Mouse (Mus musculus) frontal cortex, postnatal 36 days (tissue): ENCODE measurements around the gene Endov.

Source experiments
- DNase-seq, 2 experiments: peaks; one replicate each; pipeline ENCODE4 v3.0.0; 2022; ENCODE audit warnings: low spot score in 2 of 2

Gene Endov

DNA sequence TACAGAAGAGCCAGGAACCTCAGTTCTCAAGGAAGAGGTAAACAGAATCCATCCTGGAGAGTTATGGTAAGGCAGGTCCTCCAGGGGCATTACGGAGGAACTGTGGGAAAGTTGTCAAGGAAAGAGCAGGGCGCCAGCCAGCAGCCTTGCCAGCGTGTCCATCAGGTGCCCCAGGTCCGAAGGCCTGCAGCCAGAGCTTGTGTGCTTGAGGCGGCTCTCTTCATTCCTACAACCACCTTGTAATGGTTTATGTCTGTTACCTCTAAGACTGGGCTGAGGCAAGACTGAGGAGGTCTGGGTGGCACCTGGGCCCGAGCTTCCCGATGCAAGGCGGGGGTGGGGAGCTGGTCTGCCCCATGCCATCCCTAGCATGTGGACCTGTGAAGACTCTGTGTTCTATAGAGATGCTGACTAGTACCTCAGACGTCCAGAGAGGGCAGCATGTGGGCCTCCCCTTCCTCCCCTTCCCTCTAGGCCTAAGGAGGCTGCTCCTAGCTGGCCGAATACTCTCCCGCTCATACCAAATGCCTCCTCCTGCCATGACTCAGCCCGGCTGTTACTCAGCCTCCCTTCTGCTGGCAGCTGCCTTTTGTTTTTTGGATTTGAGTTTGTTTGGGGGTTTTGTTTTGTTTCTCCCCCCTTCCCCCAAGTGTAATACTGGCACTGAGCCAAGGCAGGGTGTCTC lies 25.7 kb downstream of the Endov start:
- DNase-seq = no peak

DNA sequence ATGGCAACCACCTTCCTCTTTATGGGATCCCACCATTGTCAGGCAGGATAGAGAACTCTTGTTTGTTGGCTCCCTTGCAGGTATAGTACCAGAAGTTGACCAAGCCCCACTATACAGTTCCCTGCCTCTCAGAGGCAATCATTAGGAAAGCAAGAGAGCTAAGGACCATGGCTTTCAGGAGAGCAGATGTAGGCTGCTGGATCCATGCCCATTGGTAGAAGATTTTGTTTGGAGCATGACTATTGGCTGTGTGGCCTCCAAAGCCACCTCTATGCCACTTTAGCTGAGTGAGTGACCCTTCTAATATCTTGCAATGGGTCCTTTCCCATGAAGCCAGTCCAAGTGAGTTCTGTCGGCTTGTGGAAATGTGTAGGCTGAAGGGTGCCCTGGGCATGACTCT lies 28.2 kb downstream of the Endov start:
- DNase-seq = no peak

DNA sequence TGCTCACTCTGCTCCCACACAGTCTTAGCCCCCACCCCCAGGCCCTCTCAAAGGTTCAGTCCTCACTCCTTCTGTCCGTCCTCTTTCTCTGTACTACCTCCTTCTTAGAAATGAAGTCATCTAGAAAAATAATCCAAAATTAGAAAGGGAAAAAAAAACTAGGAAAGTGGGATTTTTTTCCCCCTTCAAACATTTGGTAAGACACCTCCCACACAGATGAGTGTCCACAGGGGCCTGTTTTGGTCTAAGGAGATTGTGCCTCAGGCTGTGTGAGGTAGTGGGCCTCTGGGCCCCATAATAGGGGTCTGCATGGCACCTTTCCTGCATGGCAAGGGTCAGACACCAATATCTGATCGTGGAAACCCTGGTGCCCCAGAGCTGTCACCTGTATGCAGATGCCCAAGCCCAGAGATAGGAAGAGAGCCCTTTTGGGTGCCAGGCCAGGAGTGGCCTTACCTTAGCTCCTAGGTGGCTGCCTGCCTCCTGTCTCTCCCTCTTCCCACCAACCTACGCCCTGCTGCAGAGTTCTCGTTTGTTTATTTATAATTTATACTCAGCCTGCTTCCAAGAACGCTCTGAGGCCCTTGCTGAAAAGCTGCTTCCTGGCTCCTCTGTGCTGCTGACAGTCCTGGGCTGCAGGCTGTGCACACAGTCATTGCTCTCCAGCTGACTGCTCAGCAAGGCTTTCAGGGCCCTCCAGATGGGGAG lies 29.0 kb downstream of the Endov start:
- peak in 1 of 2 experiments; percentile 58 for DNase-seq

DNA sequence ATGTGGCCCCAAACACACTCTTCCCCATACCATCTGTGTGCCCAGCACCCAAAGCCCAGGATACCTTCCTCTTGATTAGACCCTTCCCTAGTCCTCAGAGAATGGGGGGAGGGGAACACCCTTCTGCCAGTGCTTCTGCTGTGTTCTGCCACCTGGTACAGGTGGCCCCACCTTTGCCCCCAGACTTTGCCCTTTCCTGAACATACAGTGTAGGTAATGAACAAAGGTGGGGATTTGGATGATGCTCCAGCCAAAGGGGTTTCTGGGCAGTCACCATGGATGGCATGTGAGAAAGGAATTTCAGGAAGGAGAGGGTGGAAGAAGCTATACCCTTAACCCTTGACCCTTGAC lies 29.5 kb downstream of the Endov start:
- no peak for DNase-seq

DNA sequence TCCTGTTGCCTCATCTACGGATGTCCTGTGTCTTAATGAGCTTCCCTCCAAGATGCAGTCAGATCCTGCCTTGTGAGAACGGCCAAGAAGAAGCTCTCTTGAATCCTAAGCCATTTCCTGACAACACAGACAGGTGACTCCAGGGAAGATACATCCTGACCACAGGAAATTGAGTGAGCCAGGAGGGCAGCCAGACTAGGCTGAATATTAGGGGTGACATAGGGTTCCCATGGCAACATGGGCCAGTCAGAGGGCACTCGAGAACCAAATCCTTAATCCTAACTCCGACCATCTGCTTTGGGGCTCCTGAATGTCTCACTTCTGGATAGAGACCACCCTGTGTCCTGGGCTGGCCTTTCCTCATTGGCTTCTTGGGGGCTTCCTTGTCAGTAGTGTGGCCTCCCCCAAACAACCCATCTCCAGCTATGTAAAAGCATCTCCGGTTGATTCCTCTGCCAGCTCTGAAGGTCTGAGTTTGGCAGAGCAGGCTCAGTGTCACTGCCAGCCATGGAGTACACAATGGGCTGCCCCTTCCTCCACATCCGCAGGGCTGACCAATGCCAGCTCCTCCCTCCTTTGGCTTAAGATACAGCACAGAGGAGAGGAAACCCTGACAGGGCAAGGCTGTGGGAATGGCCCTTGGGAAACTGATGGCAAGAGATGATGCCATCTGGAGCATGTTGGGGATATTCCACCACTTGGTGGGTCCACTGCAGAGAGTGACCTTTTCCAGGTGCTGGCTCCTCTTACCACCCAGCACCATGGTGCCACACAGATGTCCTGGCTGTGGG lies 31.0 kb downstream of the Endov start:
- no peak for DNase-seq

DNA sequence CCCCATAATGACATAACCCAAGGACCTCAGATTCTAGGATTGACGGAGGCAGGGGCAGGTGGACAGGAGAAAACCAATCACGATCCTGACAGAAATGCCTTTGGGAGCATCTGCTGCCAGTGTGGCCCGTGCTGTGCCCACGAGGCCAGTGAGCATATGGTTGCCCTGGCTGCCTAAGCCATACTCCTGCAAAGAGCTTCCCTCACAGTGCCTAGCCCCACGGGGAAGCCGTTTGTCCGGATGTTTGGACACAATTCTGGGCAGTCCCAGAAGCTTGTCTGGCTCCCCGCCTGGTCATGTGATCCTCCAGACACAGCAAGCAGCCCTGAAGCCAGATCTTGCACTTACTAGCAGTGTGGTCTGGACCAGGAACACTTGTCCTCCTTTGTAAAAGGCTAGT lies 31.6 kb downstream of the Endov start:
- DNase-seq = no peak

DNA sequence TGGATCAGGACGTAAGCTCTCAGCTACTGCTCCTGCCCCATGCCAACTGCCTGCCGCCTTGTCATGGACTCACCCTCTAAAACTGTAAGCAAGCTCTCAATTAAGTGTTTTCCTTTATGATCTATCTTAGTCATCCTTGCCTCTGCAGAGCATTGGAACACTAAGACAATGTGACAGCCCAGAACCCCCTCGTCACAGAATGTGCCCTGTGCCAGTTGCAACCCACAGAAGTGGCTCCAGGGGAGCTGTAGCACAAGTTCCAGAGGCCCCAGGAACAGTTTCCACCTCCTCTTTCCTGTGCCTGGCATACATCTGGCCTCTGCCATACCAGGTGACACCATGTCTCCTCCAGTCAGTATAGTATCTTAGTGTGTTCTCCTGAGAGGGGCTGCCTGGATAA lies 32.2 kb downstream of the Endov start:
- DNase-seq = no peak

DNA sequence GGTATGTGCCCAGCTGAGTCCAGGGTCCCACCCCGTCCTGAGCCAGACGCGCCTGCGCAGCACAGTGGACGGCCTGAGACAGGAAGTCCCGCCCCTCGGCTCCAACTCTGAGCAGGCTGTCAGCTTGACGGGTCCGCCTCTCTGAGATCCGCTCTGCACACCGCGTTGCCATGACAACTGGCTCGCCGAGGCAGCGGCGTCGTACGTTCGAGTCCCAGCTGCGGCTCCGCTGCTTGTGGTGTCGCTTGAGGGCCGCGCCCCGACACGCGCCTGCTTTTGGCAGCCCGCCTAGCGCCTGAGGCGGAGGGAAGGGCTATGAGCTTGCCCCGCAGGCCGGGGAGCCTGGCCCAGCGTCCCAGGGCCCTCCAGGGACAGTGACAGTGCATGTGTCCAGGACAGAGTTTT lies 33.4 kb downstream of the Endov start:
- peak in 1 of 2 experiments; percentile 79 for DNase-seq

DNA sequence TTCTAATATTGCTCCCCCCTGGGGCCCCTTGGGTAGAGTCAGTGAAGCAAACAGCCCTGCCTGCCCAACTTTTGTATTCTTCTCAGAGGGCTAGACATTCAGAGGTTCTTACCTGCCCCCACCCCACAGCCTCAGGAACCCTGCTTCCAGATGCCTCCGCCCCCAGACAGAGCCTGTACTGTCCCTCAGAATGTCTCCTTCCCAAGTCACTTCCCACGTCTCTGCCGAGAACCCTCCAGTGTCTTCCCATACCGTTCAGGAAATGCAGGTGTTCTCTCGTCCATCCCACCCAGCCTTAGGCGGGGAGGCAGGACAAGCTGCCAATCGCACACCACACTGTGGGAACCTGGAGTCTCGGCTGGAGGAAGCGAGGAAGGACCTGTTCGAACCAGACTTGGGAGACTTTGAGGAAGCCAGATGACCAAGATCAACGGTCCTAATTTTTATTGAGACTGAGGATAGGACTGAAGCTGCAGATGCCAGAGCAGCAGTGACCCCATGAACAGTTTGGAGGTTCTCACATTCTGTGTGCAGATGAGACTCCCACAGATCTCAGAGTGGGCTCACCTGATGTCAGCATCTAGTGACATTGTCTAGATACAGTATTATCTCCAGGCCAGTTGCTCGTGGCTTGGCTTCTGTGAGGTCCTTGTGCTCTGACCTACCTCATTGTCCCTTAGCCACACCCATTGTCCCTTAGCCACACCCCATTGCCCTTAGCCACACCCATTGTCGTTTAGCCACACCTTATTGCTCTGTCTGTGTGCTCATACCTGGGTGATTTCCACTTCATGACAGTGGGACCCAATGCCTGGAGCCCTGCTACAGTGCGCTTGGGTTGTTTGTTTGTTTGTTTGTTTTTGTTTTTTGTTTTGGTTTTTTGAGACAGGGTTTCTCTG lies 35.2 kb downstream of the Endov start:
- DNase-seq = no peak

DNA sequence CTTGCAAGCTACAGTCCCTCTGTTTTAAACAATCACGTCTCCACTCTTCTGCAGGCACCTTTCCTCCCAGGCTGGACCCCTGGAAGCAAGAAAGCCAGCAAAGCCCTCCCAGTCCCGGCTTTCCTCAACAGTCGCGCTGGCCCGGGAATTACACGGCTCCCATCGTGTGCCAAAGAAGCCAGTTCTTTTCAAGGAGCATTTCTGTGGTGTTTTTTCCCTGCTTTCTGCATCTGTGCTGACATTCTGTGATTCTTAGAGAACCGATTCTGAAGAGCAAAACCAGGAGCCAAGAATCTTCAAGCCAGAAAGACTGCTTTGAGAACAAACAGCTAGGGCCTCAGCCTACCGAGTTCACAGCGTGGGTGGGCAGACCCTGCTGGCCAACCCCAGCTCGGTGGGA lies 37.8 kb downstream of the Endov start:
- no peak for DNase-seq

DNA sequence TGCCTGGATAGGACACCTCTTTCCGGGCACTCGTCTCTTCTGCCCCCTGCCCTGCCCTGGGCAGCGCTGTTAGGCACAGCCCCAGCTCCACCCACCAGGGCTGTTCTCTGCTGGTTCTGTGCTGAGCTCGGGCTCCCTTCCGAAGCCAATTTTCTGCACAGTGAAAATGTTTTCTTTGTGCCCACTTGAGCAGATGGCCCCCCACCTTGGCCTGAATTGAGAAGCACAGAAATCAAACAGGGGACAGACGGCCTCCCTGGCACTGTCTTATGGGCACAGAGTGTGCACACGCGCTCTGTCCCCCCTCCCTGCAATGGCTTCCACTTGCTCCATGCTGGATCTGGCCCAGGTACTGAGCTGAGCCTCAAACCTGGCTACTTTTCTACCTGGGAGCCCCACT lies 41.3 kb downstream of the Endov start:
- no peak for DNase-seq

DNA sequence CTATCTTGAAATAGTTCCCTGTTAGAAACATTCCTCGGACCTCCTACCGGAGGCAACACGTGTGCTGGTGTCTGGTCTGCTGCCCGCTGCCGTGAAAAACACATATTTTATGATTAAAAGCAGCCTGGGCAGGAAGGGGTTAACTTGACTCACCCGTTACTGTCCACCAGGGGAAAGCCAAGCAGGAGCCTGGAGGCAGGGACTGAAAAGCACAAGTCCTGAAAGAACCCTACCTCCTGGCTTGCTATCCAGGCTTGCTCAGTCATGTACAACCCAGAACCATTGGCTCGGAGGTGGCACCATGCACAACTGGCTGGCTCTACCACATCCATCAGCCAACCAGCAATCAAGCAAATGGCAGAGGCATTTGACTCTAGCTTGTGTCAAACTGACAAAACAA lies 42.6 kb downstream of the Endov start:
- no peak for DNase-seq

DNA sequence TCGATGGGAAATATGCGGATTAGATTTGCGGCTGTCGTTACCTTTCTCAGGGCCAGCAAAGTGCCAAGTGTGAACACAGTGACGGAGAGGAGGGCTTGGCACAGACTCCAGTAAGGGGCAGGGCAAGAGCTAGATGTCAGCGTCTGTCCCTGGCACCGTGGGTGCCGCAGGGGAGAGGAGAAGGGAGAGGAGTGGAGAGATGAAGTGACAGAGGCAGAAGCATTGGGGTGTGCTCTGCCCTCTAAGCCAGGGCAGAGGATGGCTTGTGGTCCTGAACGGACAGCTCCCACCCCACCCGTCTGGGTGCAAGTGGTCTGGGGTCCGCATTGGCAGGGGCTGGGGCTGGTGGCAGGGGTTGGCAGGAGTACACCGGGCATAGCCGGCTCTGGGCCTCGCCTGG lies 48.8 kb downstream of the Endov start:
- no peak for DNase-seq

DNA sequence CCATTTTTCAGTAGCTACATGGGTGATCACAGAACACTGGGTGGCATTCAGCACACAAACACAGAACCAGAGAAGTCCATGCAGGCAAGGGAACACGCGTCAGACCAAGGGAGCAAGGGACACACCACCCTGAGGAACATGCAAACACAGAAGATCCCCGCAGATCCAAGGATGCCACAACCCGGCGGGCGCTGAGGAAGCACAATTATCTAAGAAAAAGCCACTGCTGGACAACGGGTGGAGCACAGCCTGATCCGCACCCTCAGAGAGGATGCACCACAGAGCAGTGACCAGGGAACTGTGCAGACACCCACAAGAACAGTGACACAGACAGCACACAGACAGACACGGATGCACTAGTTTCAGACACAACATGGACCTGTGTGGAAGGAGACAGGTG lies 49.4 kb downstream of the Endov start:
- DNase-seq = no peak

DNA sequence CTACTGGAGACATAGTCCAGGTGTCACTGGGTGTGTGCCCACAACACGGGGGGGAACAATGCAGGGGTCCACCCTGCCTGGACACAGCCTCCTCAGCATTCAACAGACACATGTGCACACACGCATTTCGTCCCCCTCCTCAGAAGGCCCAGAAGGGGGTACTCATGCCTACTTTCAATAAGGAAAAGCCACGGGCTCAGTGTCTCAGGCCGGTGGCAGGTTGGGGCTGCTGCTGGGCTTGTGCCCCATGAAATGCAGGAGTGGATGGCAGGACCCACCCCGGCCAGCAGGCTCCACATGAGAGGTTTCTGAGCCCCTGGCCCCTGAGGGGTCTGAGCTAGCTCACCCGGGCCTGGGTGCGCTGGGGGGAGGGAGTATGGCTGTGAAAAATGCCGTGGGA lies 49.9 kb downstream of the Endov start:
- no peak for DNase-seq

DNA sequence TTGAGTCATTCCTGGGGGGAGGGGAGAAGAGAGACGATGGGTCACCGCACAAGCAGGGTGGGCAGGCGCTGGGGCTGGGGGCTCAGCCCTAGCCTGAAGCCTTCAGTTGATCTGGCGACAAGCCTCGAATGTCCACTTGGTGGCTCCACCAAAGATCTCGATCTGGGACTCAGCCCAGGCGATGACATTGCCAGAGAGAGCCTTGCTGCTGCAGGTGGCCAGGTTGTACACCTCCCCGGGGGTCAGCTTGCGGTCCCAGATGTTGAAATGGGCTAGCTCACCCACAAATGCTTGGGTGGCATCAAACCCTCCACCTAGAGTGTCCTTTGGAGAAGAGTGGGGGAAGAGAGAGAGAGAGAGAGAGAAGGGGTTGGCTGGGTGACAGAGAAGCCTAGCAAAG lies 51.2 kb downstream of the Endov start:
- DNase-seq = no peak

DNA sequence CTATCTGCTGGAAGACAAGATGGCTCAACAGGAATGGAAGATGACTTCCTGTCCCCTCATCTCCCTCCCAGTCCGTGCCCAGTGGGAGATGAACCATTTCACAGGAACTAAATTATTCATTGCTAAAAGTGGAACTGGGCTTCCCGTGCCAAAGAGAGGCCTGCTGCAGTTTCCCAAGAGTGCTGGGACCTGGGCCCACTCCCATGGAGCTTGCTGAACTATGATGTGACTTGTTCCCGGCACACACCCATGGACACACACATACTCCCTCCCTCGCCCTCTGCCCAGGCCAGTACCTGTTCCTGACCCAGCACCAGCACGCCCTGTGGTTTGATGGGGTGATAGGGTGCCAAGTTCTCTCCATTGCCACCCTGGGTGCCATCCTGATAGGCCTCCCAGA lies 51.7 kb downstream of the Endov start:
- no peak for DNase-seq

DNA sequence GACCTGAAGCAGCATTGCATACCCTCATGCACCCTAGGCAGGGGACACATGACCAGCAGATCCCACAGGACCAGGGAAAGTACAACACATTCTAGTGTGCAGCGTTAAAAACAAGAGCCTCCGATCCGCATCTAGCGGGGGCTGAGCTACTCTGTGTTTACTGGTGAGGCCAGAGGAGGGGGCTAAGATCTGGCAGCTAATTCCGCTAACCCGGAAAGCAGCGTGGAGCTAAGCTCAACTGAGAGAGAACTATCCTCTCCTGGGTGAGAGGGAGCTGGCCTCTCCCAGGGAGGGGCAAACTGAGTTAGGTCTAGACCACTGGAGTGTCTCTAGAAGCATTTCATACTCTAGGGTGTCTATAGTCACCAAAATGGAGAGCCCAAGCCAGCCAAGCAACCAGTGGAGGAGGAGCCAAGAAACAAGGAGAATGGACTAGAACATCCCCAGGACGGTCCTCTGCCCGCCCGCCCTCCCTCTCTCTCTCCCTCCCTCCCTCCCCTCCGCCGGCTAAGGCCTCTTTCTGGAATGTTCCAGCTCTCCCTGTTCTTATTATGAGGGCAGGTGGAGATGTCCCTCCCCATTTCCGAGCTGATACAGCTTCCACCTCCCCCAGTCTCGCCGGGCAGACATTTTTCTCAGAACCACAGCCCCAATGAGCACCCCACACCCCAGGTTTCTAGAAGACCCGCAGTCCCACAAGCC lies 52.8 kb downstream of the Endov start:
- no peak for DNase-seq

DNA sequence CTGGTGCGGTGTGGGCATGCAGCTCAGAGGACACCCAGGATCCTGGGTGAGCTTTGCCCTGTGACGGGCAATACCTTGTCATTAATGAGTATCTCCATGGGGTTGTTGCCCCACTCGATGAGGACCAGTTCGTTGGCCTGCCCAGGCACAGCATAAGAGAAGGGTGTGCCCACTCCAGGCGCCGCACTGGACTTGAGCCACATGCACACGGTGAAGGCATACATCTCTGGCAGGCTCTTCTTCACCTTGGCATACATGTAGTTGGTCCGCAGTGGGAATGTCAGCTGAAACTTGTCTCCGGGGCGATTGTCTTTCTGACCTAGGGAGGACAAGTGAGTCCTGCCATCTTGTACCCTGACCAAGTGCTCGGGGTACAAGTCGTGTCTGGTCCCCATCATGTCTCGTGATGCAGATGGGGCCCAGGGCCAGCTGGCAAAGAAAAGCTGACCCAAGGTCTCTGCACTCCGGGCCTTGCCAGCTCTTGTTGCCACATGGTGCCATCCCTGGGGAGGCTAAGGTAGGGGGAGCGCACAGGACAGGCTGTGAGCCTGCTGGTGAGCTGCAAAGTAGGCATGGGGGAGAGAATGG lies 53.5 kb downstream of the Endov start:
- no peak for DNase-seq

DNA sequence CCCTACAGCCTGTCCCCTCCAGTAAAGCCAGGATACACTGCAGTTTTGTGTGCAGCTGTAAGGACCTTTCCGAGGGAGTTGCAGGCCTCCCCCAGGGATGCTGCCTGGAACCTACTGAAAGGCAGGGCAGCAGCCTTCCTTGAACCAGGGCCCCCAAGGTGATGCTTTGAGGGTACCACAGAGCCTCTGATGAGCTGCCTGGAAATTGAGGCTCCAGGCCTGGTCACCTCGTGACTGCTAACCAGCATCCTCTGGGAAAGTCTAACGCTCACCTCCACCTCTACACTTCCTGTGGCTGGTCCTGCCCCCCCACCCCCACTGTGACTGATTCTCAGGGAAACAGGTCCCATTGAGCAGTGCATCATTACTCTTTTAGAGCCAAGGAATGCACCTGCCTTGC lies 54.1 kb downstream of the Endov start:
- no peak for DNase-seq
